Mouse (Mus musculus) midbrain, embryonic 13.5 days (tissue): ENCODE measurements around the gene Il21r. TPM values are rescaled to one million over a fixed set of nuclear protein-coding genes. Genes with fewer than 3 reads are reported as not detected.

ENCODE experiments used
- ATAC-seq: fragments of 200-750 bp; cut with Nextera tagmentation; 2 replicates; pipeline ENCODE4 v1.8.0; 2017; ENCODE audit warnings: mild to moderate bottlenecking, moderate TSS enrichment, moderate library complexity
- H3K27ac ChIP-seq: fragments of 300-500 bp; sonication (generic); 2 replicates; pipeline ENCODE4 v1.5.1; 2015; ENCODE audit warnings: inconsistent platforms, mild to moderate bottlenecking, moderate library complexity
- H3K27me3 ChIP-seq: fragments of 300-500 bp; sonication (generic); 2 replicates; pipeline ENCODE4 v1.6.1; 2015; ENCODE audit warnings: mild to moderate bottlenecking, inconsistent platforms
- H3K36me3 ChIP-seq: fragments of 300-500 bp; sonication (generic); 2 replicates; pipeline ENCODE4 v1.6.1; 2015; ENCODE audit warnings: mild to moderate bottlenecking, inconsistent platforms
- H3K4me1 ChIP-seq: fragments of 300-500 bp; sonication (generic); replicated peaks from 2 replicates; pipeline ENCODE4 v1.6.1; 2015; ENCODE audit warnings: inconsistent platforms
- H3K4me2 ChIP-seq: fragments of 300-500 bp; sonication (generic); replicated peaks from 2 replicates; pipeline ENCODE4 v1.6.1; 2015; ENCODE audit warnings: moderate library complexity, mild to moderate bottlenecking, inconsistent platforms
- H3K4me3 ChIP-seq: fragments of 300-500 bp; sonication (generic); replicated peaks from 2 replicates; pipeline ENCODE4 v1.5.1; 2015; ENCODE audit warnings: mild to moderate bottlenecking, inconsistent platforms
- H3K9ac ChIP-seq: fragments of 300-500 bp; sonication (generic); replicated peaks from 2 replicates; pipeline ENCODE4 v1.6.1; 2015; ENCODE audit warnings: mild to moderate bottlenecking, inconsistent platforms
- H3K9me3 ChIP-seq: fragments of 300-500 bp; sonication (generic); 2 replicates; pipeline ENCODE4 v1.6.1; 2016; ENCODE audit warnings: mild to moderate bottlenecking, inconsistent platforms
- WGBS: fragments of 180-500 bp; shearing (Covaris S2); methylation state at CpG from one replicate; pipeline ENCODE4 v1.1.7; 2015; 5-methylcytosine and 5-hydroxymethylcytosine counted together
- polyA plus RNA-seq: library from polyadenylated mRNA; unstranded; fragments of >200 nt; fragmentation: Nextera tagmentation; extraction: Ambion mirVana; gene quantifications from 2 replicates; pipeline ENCODE4 v1.2.1, GENCODE M21; 2015

The Il21r gene
- polyA plus RNA-seq, 1 experiment from 2014 or later, result 0.31 TPM

- Histone ChIP-seq H3K9me3 (no peaks in the 10 kb centered on the region), H3K9ac (no peak overlapping the region), H3K27me3 (no peaks in the 10 kb centered on the region), H3K27ac (no peak overlapping the region), H3K4me2 (no peak overlapping the region), H3K4me3 (no peak overlapping the region), H3K36me3 (no peaks in the 10 kb centered on the region), H3K4me1 (peaks cover 18% of the 10 kb centered on the region)
- ATAC-seq, result no peak
- WGBS, result 87% methylated on average over 11 of the region's 11 CpGs
These were observed 25.6 kb upstream of the Il21r start for GRCm38 (mm10) chr7:125577486-125578088.

- peaks cover 15% of the 10 kb centered on the region for H3K4me1 ChIP-seq
- no peak overlapping the region for H3K27ac ChIP-seq
- no peaks in the 10 kb centered on the region for H3K9me3 ChIP-seq
- 81% methylated on average over 3 of the region's 3 CpGs for WGBS
- no peaks in the 10 kb centered on the region for H3K27me3 ChIP-seq
- H3K9ac ChIP-seq, result no peak overlapping the region
- no peak for ATAC-seq
- no peaks in the 10 kb centered on the region for H3K36me3 ChIP-seq
- H3K4me2 ChIP-seq, result no peak overlapping the region
- H3K4me3 ChIP-seq, result no peak overlapping the region
These were observed 25.1 kb upstream of the Il21r start for GRCm38 (mm10) chr7:125578106-125578505.

GRCm38 (mm10) chr7:125579545-125580219 is 23.5 kb upstream of the Il21r start:
- Histone ChIP-seq H3K4me1 (peaks cover 15% of the 10 kb centered on the region), H3K36me3 (no peaks in the 10 kb centered on the region), H3K4me2 (no peak overlapping the region), H3K27ac (no peak overlapping the region), H3K9ac (no peak overlapping the region), H3K9me3 (no peaks in the 10 kb centered on the region), H3K4me3 (no peak overlapping the region), H3K27me3 (no peaks in the 10 kb centered on the region)
- WGBS, result 86% methylated on average over 9 of the region's 9 CpGs
- ATAC-seq, result no peak

GRCm38 (mm10) chr7:125580220-125580549 is 23.0 kb upstream of the Il21r start:
- Histone ChIP-seq H3K4me2 (no peak overlapping the region), H3K4me3 (no peak overlapping the region), H3K4me1 (peaks cover 15% of the 10 kb centered on the region), H3K9me3 (no peaks in the 10 kb centered on the region), H3K27me3 (no peaks in the 10 kb centered on the region), H3K36me3 (no peaks in the 10 kb centered on the region), H3K9ac (no peak overlapping the region), H3K27ac (no peak overlapping the region)
- whole genome bisulfite sequencing, result 97% methylated on average over 1 of the region's 1 CpGs
- no peak for ATAC-seq

GRCm38 (mm10) chr7:125580625-125581316 is 22.5 kb upstream of the Il21r start:
- H3K27ac ChIP-seq, result no peak overlapping the region
- no peaks in the 10 kb centered on the region for H3K27me3 ChIP-seq
- H3K4me3 ChIP-seq, result peak overlapping the region; percentile 44
- H3K4me2 ChIP-seq, result peak overlapping the region; percentile 90
- no peak for ATAC-seq
- H3K36me3 ChIP-seq, result no peaks in the 10 kb centered on the region
- no peaks in the 10 kb centered on the region for H3K9me3 ChIP-seq
- H3K9ac ChIP-seq, result peak overlapping the region; percentile 69
- peaks cover 15% of the 10 kb centered on the region for H3K4me1 ChIP-seq
- WGBS, result 4% methylated on average over 16 of the region's 16 CpGs

GRCm38 (mm10) chr7:125581317-125581672 is 21.9 kb upstream of the Il21r start:
- peak overlapping the region; percentile 69 for H3K9ac ChIP-seq
- 2% methylated on average over 21 of the region's 21 CpGs for WGBS
- peak; percentile 89 for ATAC-seq

GRCm38 (mm10) chr7:125583325-125584004 is 19.8 kb upstream of the Il21r start:
- H3K27me3 ChIP-seq, result no peaks in the 10 kb centered on the region
- no peak for ATAC-seq
- H3K4me1 ChIP-seq, result peaks cover 8% of the 10 kb centered on the region
- no peak overlapping the region for H3K4me3 ChIP-seq
- no peak overlapping the region for H3K4me2 ChIP-seq
- no peak overlapping the region for H3K27ac ChIP-seq
- no peaks in the 10 kb centered on the region for H3K9me3 ChIP-seq
- no peaks in the 10 kb centered on the region for H3K36me3 ChIP-seq
- WGBS, result 76% methylated on average over 6 of the region's 6 CpGs
- no peak overlapping the region for H3K9ac ChIP-seq

More at GRCm38 (mm10) chr7:125581317-125581672, 21.9 kb upstream of the Il21r start:
- H3K36me3 ChIP-seq, result no peaks in the 10 kb centered on the region
- H3K27ac ChIP-seq, result no peak overlapping the region
- no peaks in the 10 kb centered on the region for H3K9me3 ChIP-seq
- H3K27me3 ChIP-seq, result no peaks in the 10 kb centered on the region
- peaks cover 15% of the 10 kb centered on the region for H3K4me1 ChIP-seq
- H3K4me3 ChIP-seq, result peak overlapping the region; percentile 44
- H3K4me2 ChIP-seq, result peak overlapping the region; percentile 90

- no peak for ATAC-seq
- no peak overlapping the region for H3K9ac ChIP-seq
- WGBS, result 82% methylated on average over 5 of the region's 5 CpGs
- no peak overlapping the region for H3K4me2 ChIP-seq
- no peaks in the 10 kb centered on the region for H3K36me3 ChIP-seq
- H3K27me3 ChIP-seq, result no peaks in the 10 kb centered on the region
- H3K4me3 ChIP-seq, result no peak overlapping the region
- no peak overlapping the region for H3K27ac ChIP-seq
- H3K9me3 ChIP-seq, result no peaks in the 10 kb centered on the region
- H3K4me1 ChIP-seq, result peaks cover 8% of the 10 kb centered on the region
These were observed 19.2 kb upstream of the Il21r start for GRCm38 (mm10) chr7:125584005-125584369.

GRCm38 (mm10) chr7:125586355-125586754 is 16.9 kb upstream of the Il21r start:
- no peak for ATAC-seq
- H3K4me1 ChIP-seq, result no peaks in the 10 kb centered on the region
- no peak overlapping the region for H3K27ac ChIP-seq
- H3K36me3 ChIP-seq, result no peaks in the 10 kb centered on the region
- 98% methylated on average over 23 of the region's 23 CpGs for WGBS
- no peaks in the 10 kb centered on the region for H3K9me3 ChIP-seq
- no peaks in the 10 kb centered on the region for H3K27me3 ChIP-seq
- H3K9ac ChIP-seq, result no peak overlapping the region
- H3K4me3 ChIP-seq, result no peak overlapping the region
- no peak overlapping the region for H3K4me2 ChIP-seq

GRCm38 (mm10) chr7:125588721-125589120 is 14.5 kb upstream of the Il21r start:
- no peak overlapping the region for H3K27ac ChIP-seq
- H3K4me1 ChIP-seq, result no peaks in the 10 kb centered on the region
- H3K9ac ChIP-seq, result no peak overlapping the region
- no peaks in the 10 kb centered on the region for H3K9me3 ChIP-seq
- H3K4me2 ChIP-seq, result no peak overlapping the region
- H3K27me3 ChIP-seq, result no peaks in the 10 kb centered on the region
- 85% methylated on average over 4 of the region's 4 CpGs for whole genome bisulfite sequencing
- no peak overlapping the region for H3K4me3 ChIP-seq
- H3K36me3 ChIP-seq, result no peaks in the 10 kb centered on the region
- no peak for ATAC-seq

GRCm38 (mm10) chr7:125589896-125590295 is 13.3 kb upstream of the Il21r start:
- Histone ChIP-seq H3K4me2 (no peak overlapping the region), H3K9me3 (no peaks in the 10 kb centered on the region), H3K4me1 (no peaks in the 10 kb centered on the region), H3K27ac (no peak overlapping the region), H3K36me3 (no peaks in the 10 kb centered on the region), H3K9ac (no peak overlapping the region), H3K4me3 (no peak overlapping the region), H3K27me3 (no peaks in the 10 kb centered on the region)
- WGBS, result 91% methylated on average over 7 of the region's 7 CpGs
- no peak for ATAC-seq

GRCm38 (mm10) chr7:125593831-125594230 is 9.4 kb upstream of the Il21r start:
- Histone ChIP-seq H3K27ac (no peak overlapping the region), H3K27me3 (no peaks in the 10 kb centered on the region), H3K4me3 (no peak overlapping the region), H3K4me2 (no peak overlapping the region), H3K4me1 (no peaks in the 10 kb centered on the region), H3K36me3 (no peaks in the 10 kb centered on the region), H3K9ac (no peak overlapping the region), H3K9me3 (no peaks in the 10 kb centered on the region)
- 85% methylated on average over 4 of the region's 4 CpGs for WGBS
- no peak for ATAC-seq
